Mouse (Mus musculus) hindbrain, embryonic 12.5 days (tissue): ENCODE results near the gene Herc2. TPM values are rescaled to one million over a fixed set of nuclear protein-coding genes. Genes with fewer than 3 reads are reported as not detected.

ENCODE experiments used
- ATAC-seq: fragments of 200-750 bp; cut with Nextera tagmentation; 2 replicates; pipeline ENCODE4 v1.8.0; 2017; ENCODE audit warnings: moderate TSS enrichment; ENCODE audit not compliant: low FRiP score
- H3K27ac ChIP-seq: fragments of 300-500 bp; sonication (generic); 2 replicates; pipeline ENCODE4 v1.5.1; 2016; ENCODE audit warnings: mild to moderate bottlenecking
- H3K27me3 ChIP-seq: fragments of 300-500 bp; sonication (generic); 2 replicates; pipeline ENCODE4 v1.6.1; 2016; ENCODE audit warnings: mild to moderate bottlenecking
- H3K36me3 ChIP-seq: fragments of 300-500 bp; sonication (generic); 2 replicates; pipeline ENCODE4 v1.6.1; 2016; ENCODE audit warnings: mild to moderate bottlenecking
- H3K4me1 ChIP-seq: fragments of 300-500 bp; sonication (generic); 2 replicates; pipeline ENCODE4 v1.6.1; 2016
- H3K4me2 ChIP-seq: fragments of 300-500 bp; sonication (generic); replicated peaks from 2 replicates; pipeline ENCODE4 v1.6.1; 2016; ENCODE audit warnings: mild to moderate bottlenecking
- H3K4me3 ChIP-seq: fragments of 300-500 bp; sonication (generic); 2 replicates; pipeline ENCODE4 v1.5.1; 2016; ENCODE audit warnings: mild to moderate bottlenecking
- H3K9ac ChIP-seq: fragments of 300-500 bp; sonication (generic); 2 replicates; pipeline ENCODE4 v1.6.1; 2016; ENCODE audit warnings: mild to moderate bottlenecking, moderate library complexity
- H3K9me3 ChIP-seq: fragments of 300-500 bp; sonication (generic); replicated peaks from 2 replicates; pipeline ENCODE4 v1.6.1; 2016; ENCODE audit warnings: mild to moderate bottlenecking
- WGBS: fragments of 180-500 bp; shearing (Covaris S2); methylation state at CpG from one replicate; pipeline ENCODE4 v1.1.7; 2016; 5-methylcytosine and 5-hydroxymethylcytosine counted together
- polyA plus RNA-seq: library from polyadenylated mRNA; unstranded; fragments of >200 nt; fragmentation: Nextera tagmentation; extraction: Ambion mirVana; gene quantifications from 2 replicates; pipeline ENCODE4 v1.2.1, GENCODE M21; 2016

The Herc2 gene
- polyA plus RNA-seq, 1 experiment from 2014 or later = 36.8 TPM

- no peak for ATAC-seq
- H3K4me3 ChIP-seq = no peak overlapping the region
- WGBS = 79% methylated on average over 3 of the region's 3 CpGs
- H3K27ac ChIP-seq = no peak overlapping the region
- H3K9ac ChIP-seq = no peak overlapping the region
- H3K27me3 ChIP-seq = no peaks in the 10 kb centered on the region
- H3K36me3 ChIP-seq = peaks cover 55% of the 10 kb centered on the region
- no peaks in the 10 kb centered on the region for H3K9me3 ChIP-seq
- no peaks in the 10 kb centered on the region for H3K4me1 ChIP-seq
- no peak overlapping the region for H3K4me2 ChIP-seq
Measured at GRCm38 (mm10) chr7:56089097-56089496, 39.1 kb downstream of the Herc2 start.

- Histone ChIP-seq H3K4me1 (no peaks in the 10 kb centered on the region), H3K27me3 (no peaks in the 10 kb centered on the region), H3K4me3 (no peak overlapping the region), H3K36me3 (peaks cover 65% of the 10 kb centered on the region), H3K27ac (no peak overlapping the region), H3K9me3 (no peaks in the 10 kb centered on the region), H3K4me2 (no peak overlapping the region), H3K9ac (no peak overlapping the region)
- WGBS = 95% methylated on average over 5 of the region's 5 CpGs
- no peak for ATAC-seq
Measured at GRCm38 (mm10) chr7:56091445-56091844, 41.4 kb downstream of the Herc2 start.

GRCm38 (mm10) chr7:56102293-56102847 lies 52.4 kb downstream of the Herc2 start:
- Histone ChIP-seq H3K36me3 (peaks cover 65% of the 10 kb centered on the region), H3K27ac (no peak overlapping the region), H3K27me3 (no peaks in the 10 kb centered on the region), H3K4me2 (no peak overlapping the region), H3K9me3 (no peaks in the 10 kb centered on the region), H3K4me3 (no peak overlapping the region), H3K4me1 (no peaks in the 10 kb centered on the region), H3K9ac (no peak overlapping the region)
- no peak for ATAC-seq
- 82% methylated on average over 5 of the region's 5 CpGs for WGBS

GRCm38 (mm10) chr7:56112999-56113398 lies 63.0 kb downstream of the Herc2 start:
- Histone ChIP-seq H3K27me3 (no peaks in the 10 kb centered on the region), H3K4me3 (no peak overlapping the region), H3K4me2 (no peak overlapping the region), H3K9me3 (no peaks in the 10 kb centered on the region), H3K9ac (no peak overlapping the region), H3K36me3 (peaks cover 40% of the 10 kb centered on the region), H3K4me1 (no peaks in the 10 kb centered on the region), H3K27ac (no peak overlapping the region)
- 90% methylated on average over 6 of the region's 6 CpGs for WGBS
- no peak for ATAC-seq

GRCm38 (mm10) chr7:56114148-56114547 lies 64.2 kb downstream of the Herc2 start:
- H3K9ac ChIP-seq = no peak overlapping the region
- H3K4me1 ChIP-seq = no peaks in the 10 kb centered on the region
- H3K4me3 ChIP-seq = no peak overlapping the region
- H3K4me2 ChIP-seq = no peak overlapping the region
- no peaks in the 10 kb centered on the region for H3K9me3 ChIP-seq
- H3K27ac ChIP-seq = no peak overlapping the region
- no peak for ATAC-seq
- 84% methylated on average over 1 of the region's 1 CpGs for WGBS
- no peaks in the 10 kb centered on the region for H3K27me3 ChIP-seq
- peaks cover 34% of the 10 kb centered on the region for H3K36me3 ChIP-seq

GRCm38 (mm10) chr7:56120968-56121367 lies 71.0 kb downstream of the Herc2 start:
- Histone ChIP-seq H3K9me3 (no peaks in the 10 kb centered on the region), H3K36me3 (peaks cover 27% of the 10 kb centered on the region), H3K4me1 (no peaks in the 10 kb centered on the region), H3K27me3 (no peaks in the 10 kb centered on the region), H3K4me2 (no peak overlapping the region), H3K27ac (no peak overlapping the region), H3K4me3 (no peak overlapping the region), H3K9ac (no peak overlapping the region)
- 88% methylated on average over 7 of the region's 7 CpGs for WGBS
- ATAC-seq = no peak

GRCm38 (mm10) chr7:56121425-56121824 lies 71.4 kb downstream of the Herc2 start:
- Histone ChIP-seq H3K4me2 (no peak overlapping the region), H3K27me3 (no peaks in the 10 kb centered on the region), H3K36me3 (peaks cover 28% of the 10 kb centered on the region), H3K27ac (no peak overlapping the region), H3K4me1 (no peaks in the 10 kb centered on the region), H3K9ac (no peak overlapping the region), H3K9me3 (no peaks in the 10 kb centered on the region), H3K4me3 (no peak overlapping the region)
- WGBS = 98% methylated on average over 5 of the region's 5 CpGs
- no peak for ATAC-seq

GRCm38 (mm10) chr7:56128080-56128479 lies 78.1 kb downstream of the Herc2 start:
- no peaks in the 10 kb centered on the region for H3K9me3 ChIP-seq
- no peak overlapping the region for H3K27ac ChIP-seq
- no peaks in the 10 kb centered on the region for H3K27me3 ChIP-seq
- H3K9ac ChIP-seq = no peak overlapping the region
- no peaks in the 10 kb centered on the region for H3K4me1 ChIP-seq
- no peak for ATAC-seq
- H3K4me3 ChIP-seq = no peak overlapping the region
- H3K36me3 ChIP-seq = peaks cover 42% of the 10 kb centered on the region
- H3K4me2 ChIP-seq = no peak overlapping the region
- WGBS = 95% methylated on average over 3 of the region's 3 CpGs

GRCm38 (mm10) chr7:56129577-56129976 lies 79.6 kb downstream of the Herc2 start:
- no peak for ATAC-seq
- 99% methylated on average over 3 of the region's 3 CpGs for WGBS
- peaks cover 55% of the 10 kb centered on the region for H3K36me3 ChIP-seq

GRCm38 (mm10) chr7:56131548-56131947 lies 81.6 kb downstream of the Herc2 start:
- Histone ChIP-seq H3K9ac (no peak overlapping the region), H3K4me2 (no peak overlapping the region), H3K4me1 (no peaks in the 10 kb centered on the region), H3K4me3 (no peak overlapping the region), H3K27ac (no peak overlapping the region), H3K9me3 (no peaks in the 10 kb centered on the region), H3K27me3 (no peaks in the 10 kb centered on the region), H3K36me3 (peaks cover 51% of the 10 kb centered on the region)
- ATAC-seq = no peak
- 87% methylated on average over 6 of the region's 6 CpGs for WGBS

More at GRCm38 (mm10) chr7:56129577-56129976, 79.6 kb downstream of the Herc2 start:
- H3K27ac ChIP-seq = no peak overlapping the region
- H3K4me1 ChIP-seq = no peaks in the 10 kb centered on the region
- no peak overlapping the region for H3K4me3 ChIP-seq
- no peak overlapping the region for H3K9ac ChIP-seq
- no peaks in the 10 kb centered on the region for H3K9me3 ChIP-seq
- no peaks in the 10 kb centered on the region for H3K27me3 ChIP-seq
- H3K4me2 ChIP-seq = no peak overlapping the region

- Histone ChIP-seq H3K27me3 (no peaks in the 10 kb centered on the region), H3K9ac (no peak overlapping the region), H3K4me1 (no peaks in the 10 kb centered on the region), H3K4me2 (no peak overlapping the region), H3K4me3 (no peak overlapping the region), H3K36me3 (peaks cover 49% of the 10 kb centered on the region), H3K27ac (no peak overlapping the region), H3K9me3 (no peaks in the 10 kb centered on the region)
- no peak for ATAC-seq
- WGBS = 89% methylated on average over 7 of the region's 7 CpGs
Measured at GRCm38 (mm10) chr7:56138706-56139105, 88.7 kb downstream of the Herc2 start.

- H3K9ac ChIP-seq = no peak overlapping the region
- H3K27me3 ChIP-seq = no peaks in the 10 kb centered on the region
- no peaks in the 10 kb centered on the region for H3K9me3 ChIP-seq
- H3K4me3 ChIP-seq = no peak overlapping the region
- ATAC-seq = no peak
- no peaks in the 10 kb centered on the region for H3K4me1 ChIP-seq
- H3K27ac ChIP-seq = no peak overlapping the region
- 96% methylated on average over 3 of the region's 3 CpGs for WGBS
- H3K4me2 ChIP-seq = no peak overlapping the region
- peaks cover 57% of the 10 kb centered on the region for H3K36me3 ChIP-seq
Measured at GRCm38 (mm10) chr7:56146424-56146823, 96.4 kb downstream of the Herc2 start.

- no peak overlapping the region for H3K4me3 ChIP-seq
- 95% methylated on average over 7 of the region's 7 CpGs for WGBS
- no peak for ATAC-seq
- peaks cover 64% of the 10 kb centered on the region for H3K36me3 ChIP-seq
- H3K4me1 ChIP-seq = no peaks in the 10 kb centered on the region
- H3K27me3 ChIP-seq = no peaks in the 10 kb centered on the region
- no peaks in the 10 kb centered on the region for H3K9me3 ChIP-seq
- H3K9ac ChIP-seq = no peak overlapping the region
- H3K4me2 ChIP-seq = no peak overlapping the region
- H3K27ac ChIP-seq = no peak overlapping the region
Measured at GRCm38 (mm10) chr7:56148925-56149324, 98.9 kb downstream of the Herc2 start.
